Mouse (Mus musculus): ENCODE results near the gene Ptprd.

Gene Ptprd

GRCm38 (mm10) chr4:77233243-77233642, 978.5 kb downstream of the Ptprd start:
- no peak for DNase-seq

GRCm38 (mm10) chr4:77168866-77169265, 1042.9 kb downstream of the Ptprd start:
- DNase-seq = no peak

GRCm38 (mm10) chr4:77157601-77158000, 1054.2 kb downstream of the Ptprd start:
- peak; percentile 47 to 56 for DNase-seq

- DNase-seq = no peak
These were observed 1056.2 kb downstream of the Ptprd start for GRCm38 (mm10) chr4:77155561-77155960.

GRCm38 (mm10) chr4:77155037-77155436, 1056.7 kb downstream of the Ptprd start:
- DNase-seq = no peak

GRCm38 (mm10) chr4:77124852-77125251, 1086.9 kb downstream of the Ptprd start:
- DNase-seq = no peak

- DNase-seq = no peak
These were observed 1100.9 kb downstream of the Ptprd start for GRCm38 (mm10) chr4:77110894-77111293.

- no peak for DNase-seq
These were observed 1104.5 kb downstream of the Ptprd start for GRCm38 (mm10) chr4:77107291-77107690.

- DNase-seq = peak; percentile 56 to 87
These were observed 1128.6 kb downstream of the Ptprd start for GRCm38 (mm10) chr4:77083165-77083564.

- DNase-seq = no peak
These were observed 1134.2 kb downstream of the Ptprd start for GRCm38 (mm10) chr4:77077607-77078006.

- DNase-seq = no peak
These were observed 1161.1 kb downstream of the Ptprd start for GRCm38 (mm10) chr4:77050536-77051207.

GRCm38 (mm10) chr4:77004483-77004882, 1207.3 kb downstream of the Ptprd start:
- DNase-seq = no peak

GRCm38 (mm10) chr4:76996172-76996571, 1215.6 kb downstream of the Ptprd start:
- no peak for DNase-seq

GRCm38 (mm10) chr4:76989961-76990360, 1221.8 kb downstream of the Ptprd start:
- no peak for DNase-seq

- DNase-seq = no peak
These were observed 1234.5 kb downstream of the Ptprd start for GRCm38 (mm10) chr4:76977056-76977809.

GRCm38 (mm10) chr4:76948251-76948650, 1263.5 kb downstream of the Ptprd start:
- peak; percentile 17 to 60 for DNase-seq

GRCm38 (mm10) chr4:76941382-76942360, 1270.1 kb downstream of the Ptprd start:
- DNase-seq = peak in 1 of 2 experiments; percentile 2

GRCm38 (mm10) chr4:76931559-76931958, 1280.2 kb downstream of the Ptprd start:
- DNase-seq = no peak

- DNase-seq = no peak
These were observed 1298.1 kb downstream of the Ptprd start for GRCm38 (mm10) chr4:76913532-76914150.

GRCm38 (mm10) chr4:76901692-76902091, 1310.1 kb downstream of the Ptprd start:
- no peak for DNase-seq

GRCm38 (mm10) chr4:76889669-76890068, 1322.1 kb downstream of the Ptprd start:
- no peak for DNase-seq

GRCm38 (mm10) chr4:76881610-76882009, 1330.2 kb downstream of the Ptprd start:
- DNase-seq = no peak

GRCm38 (mm10) chr4:76870971-76871370, 1340.8 kb downstream of the Ptprd start:
- DNase-seq = no peak

Measured in kidney, postnatal 36 days (tissue).